Mouse (Mus musculus) heart, postnatal 10 days (tissue): ENCODE results near the gene Ano10. TPM values are rescaled to one million over a fixed set of nuclear protein-coding genes. Genes with fewer than 3 reads are reported as not detected.

Experiments used
- DNase-seq, 2 experiments: peaks; one replicate each; pipeline ENCODE4 v3.0.0; 2021
- intact Hi-C: fragments of 180-260 bp; cut with DNase I; formaldehyde crosslinking; loops from one replicate; pipeline ENCODE4 v1.15.1; 2025
- microRNA-seq, 2 experiments: library from miRNA; unstranded; fragments of <30 nt; microRNA quantifications; one replicate each; pipeline ENCODE4 v1.2.0; 2022
- total RNA-seq, 2 experiments: library from RNA; stranded (reverse); gene quantifications; 2 replicates each; pipeline ENCODE4 v1.2.3; 2021

Gene Ano10
- total RNA-seq, 2 experiments from 2014 or later, result 28.2 to 31.5 TPM

- no peak for DNase-seq
- intact Hi-C loops, result no loop called here
Measured at GRCm38 (mm10) chr9:122135885-122136170, 158.4 kb downstream of the Ano10 start.

DNA sequence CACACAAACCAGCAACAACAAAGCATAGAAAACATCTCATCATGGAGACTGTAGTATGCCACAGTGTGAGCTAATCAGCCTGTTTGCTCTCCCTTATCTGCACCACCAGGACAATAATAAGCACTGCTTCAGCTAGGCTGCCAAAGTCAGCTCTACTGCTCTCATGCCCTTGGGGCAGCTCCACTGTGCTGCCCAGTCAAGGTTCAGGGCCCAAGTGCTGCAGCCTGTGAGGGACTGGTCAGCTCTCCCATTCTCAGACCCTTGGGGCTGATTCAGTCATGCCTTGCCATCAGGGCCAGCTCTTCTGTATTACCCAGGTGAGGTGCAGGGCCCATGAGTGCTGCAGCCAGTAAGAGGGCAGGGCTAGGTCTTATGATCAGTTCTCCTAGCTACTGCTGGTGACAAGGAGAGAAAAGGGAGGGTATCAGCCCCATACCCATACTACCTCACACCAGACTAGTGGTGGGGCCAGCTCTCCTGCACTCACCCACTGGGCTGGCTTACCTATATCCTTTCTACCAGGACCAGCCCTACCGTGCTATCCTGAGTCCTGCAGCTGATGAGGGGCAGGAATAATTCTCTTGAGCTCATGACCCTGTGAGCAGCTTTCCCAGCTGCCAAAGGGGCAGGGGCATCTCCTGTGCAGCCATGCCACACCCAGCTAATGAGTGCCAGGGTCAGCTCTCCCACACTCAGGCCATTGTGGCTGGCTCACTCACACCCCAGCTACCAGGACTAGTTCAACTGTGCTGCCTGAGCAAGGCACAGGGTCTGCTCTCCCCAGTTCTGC is 158.9 kb downstream of the Ano10 start:
- peak; percentile 55 to 71 for DNase-seq
- intact Hi-C loops, result no loop called here

DNA sequence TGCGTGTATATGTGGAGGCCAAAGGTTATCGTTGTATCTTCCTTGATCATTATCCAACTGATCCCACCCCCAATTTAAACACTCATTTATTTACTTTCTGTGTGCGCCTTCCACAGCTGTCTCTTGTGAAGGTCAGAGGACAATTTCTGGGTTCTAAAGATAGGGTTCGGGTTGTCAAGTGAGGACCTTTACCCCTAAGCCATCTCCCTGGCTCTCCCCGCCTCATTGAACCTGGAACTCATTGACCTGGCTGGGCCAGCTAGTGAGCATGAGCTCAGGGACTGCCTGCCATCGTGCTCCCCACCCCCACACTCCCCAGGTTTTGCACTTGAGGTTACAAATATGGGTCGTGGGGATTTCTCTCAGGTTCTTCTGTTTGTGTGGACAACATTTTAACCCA is 162.1 kb downstream of the Ano10 start:
- intact Hi-C loops, result no loop called here

DNA sequence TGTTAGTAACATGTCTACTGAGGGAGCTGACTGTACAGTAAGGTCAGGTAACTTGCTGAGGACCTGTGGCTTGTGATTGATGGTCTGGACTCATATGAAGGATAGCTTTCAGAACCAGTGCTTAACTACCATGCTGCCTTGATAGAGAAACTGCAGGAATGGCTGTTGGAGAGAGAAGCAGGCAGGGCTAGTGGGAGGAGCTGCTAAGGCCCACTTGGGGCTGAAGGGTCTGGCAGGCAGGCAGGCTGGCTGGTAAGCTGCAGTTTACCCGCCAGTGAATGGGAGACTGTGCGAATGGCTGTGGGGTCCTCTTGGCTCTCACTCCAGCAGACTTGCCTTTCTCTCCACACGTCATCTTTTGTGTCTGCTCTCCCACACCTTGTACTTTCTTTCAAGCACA is 163.6 kb downstream of the Ano10 start:
- no peak for DNase-seq
- intact Hi-C loops, result no loop called here

More for the DNA sequence above, 162.1 kb downstream of the Ano10 start:
- DNase-seq, result no peak

GRCm38 (mm10) chr9:122128686-122129085 is 165.5 kb downstream of the Ano10 start:
- intact Hi-C loops, result no loop called here
- DNase-seq, result no peak

DNA sequence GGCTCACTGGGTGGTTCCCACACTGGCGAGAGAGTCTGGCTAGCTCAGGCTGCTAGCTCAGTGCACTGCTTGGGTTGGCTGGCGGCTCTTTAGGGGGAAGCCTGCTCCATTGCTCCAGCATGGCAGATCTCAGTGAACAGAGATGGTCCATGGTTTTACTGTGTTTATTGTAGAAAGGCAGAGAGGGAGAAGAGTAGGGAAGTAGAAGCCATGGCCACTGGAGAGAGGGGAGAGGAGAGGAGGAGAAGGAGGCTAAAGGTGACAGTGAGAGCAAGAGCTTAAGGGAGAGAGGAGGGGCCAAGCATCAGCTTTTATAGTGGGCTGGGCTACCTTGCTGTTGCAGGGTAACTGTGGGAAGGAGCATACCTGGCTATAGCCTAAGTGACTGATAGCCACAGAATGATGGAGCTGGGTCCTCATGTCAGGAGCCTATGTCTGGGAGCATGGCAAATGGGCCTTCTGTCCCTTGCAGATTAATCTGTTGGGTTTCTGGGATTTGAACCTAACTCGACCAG is 166.9 kb downstream of the Ano10 start:
- intact Hi-C loops, result no loop called here
- DNase-seq, result no peak

DNA sequence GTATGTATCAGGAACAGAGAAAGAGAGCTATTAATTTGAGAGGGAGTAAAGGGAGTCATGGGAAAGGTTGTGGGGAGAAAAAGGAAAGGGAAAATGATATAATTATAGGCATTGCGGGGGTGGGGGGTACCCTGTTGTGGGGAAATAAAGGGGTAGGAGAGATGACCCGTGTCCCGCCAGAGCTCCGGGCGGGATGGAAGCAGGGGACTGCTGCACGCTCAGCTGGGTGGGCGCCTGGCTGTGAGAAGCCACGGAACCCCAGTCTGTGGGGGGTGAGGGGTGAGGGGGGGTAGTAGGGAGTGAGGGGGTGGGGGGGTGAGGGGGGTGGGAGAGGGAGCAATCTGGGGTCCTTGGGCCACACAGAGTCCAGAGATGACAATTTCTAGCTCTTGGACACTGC is 167.4 kb downstream of the Ano10 start:
- intact Hi-C loops, result no loop called here
- DNase-seq, result no peak

Small RNAs within 50 kb of the gene (microRNA-seq; reads per million reads assigned to microRNA genes)
- gene Mir8106, result 0 to 0.24 reads per million in 2 experiments

Other genes with a start within 250 kb of the Ano10 start
- gene Snrk, start 177.2 kb downstream of the Ano10 start, total RNA-seq, result 100 to 1,000 TPM; 133 to 167 TPM
- gene Abhd5, start 57.2 kb upstream of the Ano10 start, total RNA-seq, result 10 to 100 TPM; 53.8 to 56.8 TPM